Mouse (Mus musculus) G1E (cell line): ENCODE measurements around the gene Neurog3. TPM values are rescaled to one million over a fixed set of nuclear protein-coding genes. Genes with fewer than 3 reads are reported as not detected.

Experiments
- ATAC-seq: 2 replicates; pipeline ENCODE4 v1.8.0; 2016; ENCODE audit warnings: mild to moderate bottlenecking; ENCODE audit not compliant: insufficient number of reproducible peaks, poor library complexity, low FRiP score, severe bottlenecking; ENCODE audit errors: extremely low read depth
- DNase-seq: peaks from one replicate; pipeline ENCODE4 v3.0.0; 2012; ENCODE audit warnings: low spot score
- H3K27me3 ChIP-seq: 2 replicates; pipeline ENCODE4 v1.6.1; 2012; ENCODE audit warnings: mild to moderate bottlenecking, low read length, inconsistent platforms; ENCODE audit not compliant: insufficient read depth
- H3K36me3 ChIP-seq: replicated peaks from 2 replicates; pipeline ENCODE3; 2012; ENCODE audit warnings: mild to moderate bottlenecking, inconsistent platforms
- H3K4me1 ChIP-seq: 2 replicates; pipeline ENCODE4 v1.6.1; 2012; ENCODE audit warnings: low read depth, low read length, inconsistent platforms, mixed read lengths; ENCODE audit not compliant: insufficient read depth
- H3K4me3 ChIP-seq: 2 replicates; pipeline ENCODE4 v1.5.1; 2012; ENCODE audit warnings: low read depth, mild to moderate bottlenecking, inconsistent platforms, low read length, moderate library complexity, mixed read lengths
- H3K9me3 ChIP-seq: replicated peaks from 2 replicates; pipeline ENCODE4 v1.6.1; 2012; ENCODE audit warnings: inconsistent platforms
- CTCF ChIP-seq: IDR thresholded peaks from 2 replicates; pipeline ENCODE4 v1.5.1; 2012; ENCODE audit warnings: low read depth, low read length, inconsistent platforms, mixed read lengths
- GATA1 ChIP-seq: IDR thresholded peaks from 2 replicates; pipeline ENCODE4 v1.6.1; 2012; ENCODE audit warnings: borderline replicate concordance, low read length, inconsistent platforms, mixed read lengths
- GATA2 ChIP-seq: IDR thresholded peaks from 2 replicates; pipeline ENCODE4 v1.6.1; 2012; ENCODE audit warnings: low read depth, low read length, inconsistent platforms, borderline replicate concordance
- POLR2AphosphoS5 ChIP-seq: IDR thresholded peaks from 2 replicates; pipeline ENCODE4 v1.6.1; 2012; ENCODE audit warnings: low read depth, low read length, inconsistent platforms; ENCODE audit not compliant: insufficient replicate concordance
- TAL1 ChIP-seq: conservative IDR thresholded peaks from 2 replicates; pipeline ENCODE4 v1.6.1; 2012; ENCODE audit warnings: low read depth, low read length, inconsistent platforms, mixed read lengths
- polyA plus RNA-seq: library from polyadenylated mRNA; stranded (reverse); fragments of >175 nt; gene quantifications from 2 replicates; pipeline ENCODE4 v1.2.3, GENCODE M21; 2012
- total RNA-seq, 2 experiments: library from RNA; stranded (forward) in 1 of 2; stranded (reverse) in 1 of 2; fragments of 200-1000 nt in 1 of 2; fragments of >200 nt in 1 of 2; fragmentation: Nextera tagmentation in 1 of 2; gene quantifications; 2 replicates each; pipeline ENCODE4 v1.2.3; 2014 to 2017

The Neurog3 gene
- total RNA-seq (2014; fragmentation: Nextera tagmentation) (not detected in 2 replicates), total RNA-seq (2017) (not detected in 2 replicates), polyA plus RNA-seq (not detected in 2 replicates)

- DNase-seq (no peak), ATAC-seq (no peak)
Measured at GRCm38 (mm10) chr10:62132691-62133281, at the start of gene Neurog3. Gene Neurog3 (plus strand): TSS chr10:62133090.

GRCm38 (mm10) chr10:62086044-62086443 lies 46.8 kb upstream of the Neurog3 start:
- no peak for DNase-seq
- no peak overlapping the region for H3K4me3 ChIP-seq
- no peak for TF ChIP-seq POLR2AphosphoS5
- TF ChIP-seq CTCF = no peak
- no peak for TF ChIP-seq TAL1
- no peak for TF ChIP-seq GATA1
- TF ChIP-seq GATA2 = no peak

More at GRCm38 (mm10) chr10:62132691-62133281, at the start of gene Neurog3:
- Histone ChIP-seq H3K4me3 (no peak within 1 kb of the TSS), H3K9me3 (no peaks in the 10 kb centered on the region), H3K4me1 (no peaks in the 10 kb centered on the region), H3K36me3 (no peaks in the 10 kb centered on the region), H3K27me3 (peaks cover 15% of the 10 kb centered on the region)
- no peak for TF ChIP-seq TAL1
- no peak for TF ChIP-seq GATA2
- no peak for TF ChIP-seq POLR2AphosphoS5
- no peak for TF ChIP-seq CTCF
- TF ChIP-seq GATA1 = no peak

GRCm38 (mm10) chr10:62086826-62087225 lies 46.1 kb upstream of the Neurog3 start:
- ATAC-seq = no peak
- Histone ChIP-seq H3K4me3 (no peak overlapping the region), H3K9me3 (no peaks in the 10 kb centered on the region), H3K36me3 (no peaks in the 10 kb centered on the region), H3K4me1 (no peaks in the 10 kb centered on the region), H3K27me3 (peaks cover 5% of the 10 kb centered on the region; the same call in 1 of the 2 replicates)
- no peak for DNase-seq
- TF ChIP-seq CTCF = no peak

More at GRCm38 (mm10) chr10:62086044-62086443, 46.8 kb upstream of the Neurog3 start:
- no peak for ATAC-seq
- Histone ChIP-seq H3K36me3 (no peaks in the 10 kb centered on the region), H3K27me3 (peaks cover 5% of the 10 kb centered on the region; the same call in 1 of the 2 replicates), H3K4me1 (no peaks in the 10 kb centered on the region), H3K9me3 (no peaks in the 10 kb centered on the region)

GRCm38 (mm10) chr10:62088411-62088810 lies 44.5 kb upstream of the Neurog3 start:
- H3K36me3 ChIP-seq = no peaks in the 10 kb centered on the region
- no peaks in the 10 kb centered on the region for H3K9me3 ChIP-seq
- ATAC-seq (no peak), DNase-seq (no peak)
- H3K27me3 ChIP-seq = peaks cover 5% of the 10 kb centered on the region; the same call in 1 of the 2 replicates
- TF ChIP-seq POLR2AphosphoS5 (no peak), CTCF (no peak), GATA1 (no peak), GATA2 (no peak), TAL1 (no peak)
- no peak overlapping the region for H3K4me3 ChIP-seq
- no peaks in the 10 kb centered on the region for H3K4me1 ChIP-seq

GRCm38 (mm10) chr10:62089071-62089470 lies 43.8 kb upstream of the Neurog3 start:
- no peak for ATAC-seq
- Histone ChIP-seq H3K9me3 (no peaks in the 10 kb centered on the region), H3K4me3 (no peak overlapping the region), H3K27me3 (peaks cover 5% of the 10 kb centered on the region; the same call in 1 of the 2 replicates), H3K4me1 (no peaks in the 10 kb centered on the region), H3K36me3 (no peaks in the 10 kb centered on the region)
- no peak for DNase-seq
- TF ChIP-seq POLR2AphosphoS5 (no peak), TAL1 (no peak), GATA1 (no peak), GATA2 (no peak), CTCF (no peak)

- H3K4me3 ChIP-seq = no peak overlapping the region
- ATAC-seq (no peak), DNase-seq (no peak)
- H3K4me1 ChIP-seq = no peaks in the 10 kb centered on the region
- no peaks in the 10 kb centered on the region for H3K9me3 ChIP-seq
- peaks cover 5% of the 10 kb centered on the region; the same call in 1 of the 2 replicates for H3K27me3 ChIP-seq
- TF ChIP-seq GATA1 (no peak), POLR2AphosphoS5 (no peak), TAL1 (no peak), CTCF (no peak), GATA2 (no peak)
- H3K36me3 ChIP-seq = no peaks in the 10 kb centered on the region
Measured at GRCm38 (mm10) chr10:62089486-62089885, 43.4 kb upstream of the Neurog3 start.

GRCm38 (mm10) chr10:62093903-62094302 lies 39.0 kb upstream of the Neurog3 start:
- TF ChIP-seq TAL1 (no peak), CTCF (no peak), POLR2AphosphoS5 (no peak)
- Histone ChIP-seq H3K4me1 (no peaks in the 10 kb centered on the region), H3K4me3 (no peak overlapping the region), H3K9me3 (no peaks in the 10 kb centered on the region), H3K36me3 (no peaks in the 10 kb centered on the region), H3K27me3 (peaks cover 12% of the 10 kb centered on the region)
- ATAC-seq (no peak), DNase-seq (no peak)
